Mouse (Mus musculus) megakaryocyte progenitor cell, adult 5-6 weeks (primary cell): ENCODE data around the gene Rbbp6. TPM values are rescaled to one million over a fixed set of nuclear protein-coding genes. Genes with fewer than 3 reads are reported as not detected.

Experiments
- ATAC-seq: replicated peaks from 2 replicates; pipeline ENCODE4 v1.8.0; 2016; ENCODE audit warnings: mild to moderate bottlenecking, moderate TSS enrichment, inconsistent platforms; ENCODE audit not compliant: poor library complexity
- total RNA-seq, 2 experiments: library from RNA; stranded (forward) in 1 of 2; stranded (reverse) in 1 of 2; fragments of 157-497, 149-512 nt in 1 of 2; fragments of 200-1000 nt in 1 of 2; gene quantifications; 2 replicates each; pipeline versions ENCODE4 v1.2.3 to v1.2.4; 2015 to 2017

The Rbbp6 gene
- total RNA-seq (2015) (115 and 134 TPM in 2 replicates), total RNA-seq (2017) (48.0 and 67.5 TPM in 2 replicates)

GRCm38 (mm10) chr7:122965386-122965785 is at the start of gene Rbbp6:
Gene Rbbp6 (plus strand): TSS chr7:122965686.
- no peak for ATAC-seq

DNA sequence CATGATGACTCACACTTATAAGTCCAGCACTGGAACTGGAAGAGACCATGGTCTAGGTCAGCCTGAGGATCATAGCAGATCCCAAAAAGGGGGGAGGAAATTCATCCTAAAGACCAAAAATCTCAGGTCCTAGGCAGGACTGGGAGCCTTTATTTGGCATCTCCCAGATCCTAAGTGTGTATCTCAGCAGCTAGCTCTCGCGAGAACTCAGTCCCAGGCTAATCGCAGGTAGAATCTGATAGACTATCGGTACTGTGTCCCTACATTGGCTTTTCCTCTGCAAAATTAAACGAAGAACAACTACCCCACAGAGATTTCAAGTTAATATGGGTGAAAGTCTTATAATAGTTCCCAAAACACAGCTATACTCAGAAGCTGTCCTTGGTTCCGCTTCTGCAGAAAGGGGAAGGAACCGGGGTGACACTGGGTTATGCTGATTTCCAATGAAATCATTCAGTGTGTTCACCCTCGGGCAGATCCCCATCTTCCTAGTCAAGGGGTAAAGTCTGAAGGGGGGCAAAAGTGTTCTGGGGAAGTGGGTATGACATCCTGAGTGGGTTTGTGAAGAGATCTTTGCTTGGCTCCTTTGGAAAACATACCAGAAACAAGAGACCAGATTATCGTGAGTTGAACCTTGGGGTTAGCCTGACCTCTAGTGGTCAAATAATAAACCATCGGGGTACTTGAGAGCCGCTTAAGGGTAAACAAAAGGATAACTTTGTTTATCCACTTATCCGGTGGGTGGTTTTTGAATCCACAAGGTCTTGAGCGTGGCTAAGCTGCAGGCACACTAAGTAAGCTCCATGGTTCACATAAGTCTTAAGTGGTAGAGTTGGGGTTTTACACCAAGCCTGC is 45.5 kb upstream of the Rbbp6 start:
- ATAC-seq, result peak; percentile 85

- ATAC-seq, result no peak
Measured at GRCm38 (mm10) chr7:122921537-122921936, 43.9 kb upstream of the Rbbp6 start.

GRCm38 (mm10) chr7:122924256-122924655 is 41.2 kb upstream of the Rbbp6 start:
- ATAC-seq, result peak; percentile 46

DNA sequence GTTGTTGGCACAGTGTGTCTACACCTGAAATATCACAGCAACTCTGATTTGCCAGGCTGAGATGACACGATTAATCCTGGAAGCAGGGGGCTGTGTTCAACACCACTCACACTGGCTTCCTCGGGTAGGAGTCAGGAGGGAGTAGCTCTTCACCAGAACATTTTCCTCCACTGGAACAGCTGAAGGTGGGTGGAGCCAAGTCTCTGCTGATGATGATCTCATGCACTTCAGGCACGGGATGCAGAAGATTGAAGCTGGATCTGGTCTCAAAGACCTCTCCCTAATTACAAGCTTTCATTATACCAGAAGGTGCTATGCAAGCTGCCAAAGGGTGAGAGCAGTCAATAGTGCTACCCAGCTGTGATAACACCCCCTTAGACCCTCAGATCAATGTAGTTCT is 35.0 kb upstream of the Rbbp6 start:
- ATAC-seq, result no peak

- ATAC-seq, result no peak
Measured at GRCm38 (mm10) chr7:122932171-122932570, 33.3 kb upstream of the Rbbp6 start.

DNA sequence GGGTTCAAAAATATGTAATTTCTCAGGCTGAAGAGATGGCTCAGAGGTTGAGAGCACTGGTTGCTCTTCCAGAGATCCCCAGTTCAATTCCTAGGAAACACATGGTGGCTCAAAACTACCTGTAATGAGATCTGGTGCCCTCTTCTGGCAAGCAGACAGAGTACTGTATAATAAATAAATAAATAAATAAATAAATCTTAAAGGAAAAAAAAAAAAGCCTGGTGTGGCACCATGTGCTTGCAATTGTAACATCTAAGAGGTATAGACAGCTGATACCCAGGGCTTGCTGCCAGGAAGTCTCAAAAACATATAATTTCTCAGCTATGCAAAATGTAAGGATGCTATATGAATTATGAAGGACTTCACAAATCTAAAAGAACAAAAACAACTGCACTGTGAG is 28.9 kb upstream of the Rbbp6 start:
- ATAC-seq, result no peak

DNA sequence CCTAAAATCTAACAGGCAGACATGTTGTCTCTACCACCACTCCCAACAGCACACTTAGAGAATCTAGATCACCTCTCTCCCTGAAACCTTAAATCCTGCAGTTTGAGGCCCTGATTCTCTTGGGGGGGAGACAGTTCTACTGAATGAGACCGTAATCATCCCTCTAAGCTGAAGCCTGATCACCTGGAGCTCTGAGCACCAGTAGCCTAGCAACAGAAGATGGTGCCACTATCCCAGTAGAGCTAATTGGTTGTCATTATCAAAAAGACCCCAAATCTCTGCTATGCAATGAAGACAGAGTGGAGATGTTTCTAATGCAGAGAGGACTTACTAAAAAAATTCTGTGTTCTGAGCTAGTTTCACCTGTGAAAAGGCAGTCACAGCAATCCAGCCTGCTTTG is 27.3 kb upstream of the Rbbp6 start:
- ATAC-seq, result no peak

DNA sequence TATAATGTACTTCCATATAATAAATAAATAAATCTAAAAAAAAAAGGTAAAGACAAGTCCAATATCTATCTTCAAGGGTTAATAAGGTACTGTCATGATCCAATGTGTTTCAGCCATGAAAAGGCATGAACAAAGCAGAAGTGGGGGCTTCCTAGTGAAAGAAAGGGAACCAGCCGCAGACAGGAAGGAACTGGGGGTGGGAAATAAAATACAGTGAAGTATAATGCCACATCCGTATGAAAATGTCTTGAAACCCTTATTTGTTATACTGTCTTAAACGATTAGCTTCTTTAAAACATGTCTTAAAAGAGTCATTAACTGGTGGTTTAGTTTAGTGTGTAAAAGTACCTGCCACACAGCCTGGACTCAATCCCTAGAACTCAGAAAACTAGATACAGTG is 26.3 kb upstream of the Rbbp6 start:
- ATAC-seq, result peak; percentile 73

DNA sequence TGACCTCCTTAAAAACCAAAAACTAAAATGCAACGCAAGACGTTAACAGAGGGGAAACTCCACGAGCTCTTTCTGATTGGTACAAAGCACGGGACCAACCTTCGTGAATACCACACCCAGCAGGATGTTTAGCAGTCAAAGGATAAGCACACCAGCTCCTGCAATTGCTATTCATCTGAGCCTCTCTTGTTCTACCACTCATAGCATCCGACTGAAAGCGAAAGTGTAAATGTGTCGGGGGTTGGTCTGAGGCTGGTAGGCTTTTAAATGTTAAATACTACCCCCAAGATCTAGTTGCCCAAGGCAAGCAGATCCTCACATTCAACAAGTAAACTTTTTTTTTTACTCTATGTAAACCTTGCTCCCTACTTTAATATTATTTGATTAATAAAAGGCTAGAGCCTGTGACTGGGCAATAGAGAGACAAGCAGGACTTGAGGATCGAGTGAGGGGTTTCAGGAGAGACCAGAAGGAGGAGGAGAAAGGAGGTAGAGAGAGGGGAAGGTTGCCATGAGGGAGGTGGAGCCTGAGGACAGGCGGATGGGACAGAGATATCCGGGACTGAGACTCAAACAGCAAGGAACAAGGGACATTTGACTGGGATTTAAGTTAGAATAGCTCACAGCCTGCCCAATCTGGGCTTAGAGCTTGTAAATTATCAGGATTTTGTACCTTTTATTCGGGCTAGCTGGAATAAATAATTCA is 25.0 kb upstream of the Rbbp6 start:
- peak; percentile 56 for ATAC-seq

- ATAC-seq, result 0 out of 2 replicates have a peak, but pooled peaks have one; percentile 25
Measured at GRCm38 (mm10) chr7:122942111-122942510, 23.4 kb upstream of the Rbbp6 start.

DNA sequence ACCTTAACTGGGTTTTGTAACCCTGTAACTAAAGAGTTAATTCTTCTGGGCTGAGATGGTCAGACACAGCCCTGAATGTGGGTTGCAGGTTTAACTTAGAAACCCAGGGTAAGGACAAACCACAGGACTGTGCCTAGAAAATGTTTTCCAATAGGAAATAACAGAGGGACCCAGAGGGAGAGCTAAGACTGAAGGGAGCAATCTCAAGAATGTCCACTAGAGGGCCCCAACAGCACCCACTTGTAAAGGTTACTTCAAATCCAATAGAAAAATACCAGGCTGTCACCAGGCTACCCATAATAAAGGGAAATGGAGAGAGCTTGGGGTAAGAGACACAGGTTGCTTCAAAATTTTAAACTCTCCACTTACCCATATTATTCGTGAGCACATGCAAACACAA is 20.3 kb upstream of the Rbbp6 start:
- ATAC-seq, result peak; percentile 95

DNA sequence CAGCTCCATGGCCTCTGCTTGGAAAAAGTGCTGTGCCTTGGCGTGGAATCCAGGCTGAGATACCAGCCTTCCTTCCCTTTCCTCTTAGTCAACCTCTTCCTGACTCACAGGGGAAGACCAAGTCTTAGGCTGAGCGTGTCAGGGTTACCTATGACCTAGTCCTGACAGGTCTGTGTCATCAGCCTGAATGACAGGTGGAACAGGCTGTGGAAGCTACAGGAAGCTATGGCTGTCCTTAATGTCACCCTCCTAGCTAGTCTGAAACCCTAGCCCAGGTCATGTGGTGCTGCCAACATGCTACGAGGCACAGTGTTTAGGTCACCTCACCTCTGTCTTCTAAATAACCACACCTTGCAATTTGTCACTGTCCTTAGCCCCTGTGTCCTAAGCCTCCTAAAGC is 16.2 kb upstream of the Rbbp6 start:
- ATAC-seq, result no peak

DNA sequence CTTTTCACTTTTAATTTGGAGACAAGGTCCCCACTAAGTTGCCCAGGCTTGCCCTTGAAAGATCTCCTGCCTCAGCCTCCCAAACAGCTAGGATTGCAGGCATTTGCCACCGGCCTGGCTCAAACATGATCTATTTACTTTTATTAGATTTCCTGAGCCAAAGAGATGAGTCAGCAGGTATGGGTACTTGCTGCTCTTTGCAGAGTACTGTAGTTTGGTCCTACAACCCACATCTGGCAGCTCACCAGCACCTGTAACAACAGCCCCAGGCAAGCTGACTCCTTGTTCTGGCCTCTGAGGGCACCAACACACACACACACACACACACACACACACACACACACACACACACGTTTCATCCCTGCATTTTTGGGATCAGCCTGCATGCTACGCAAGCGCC is 14.0 kb upstream of the Rbbp6 start:
- ATAC-seq, result no peak

DNA sequence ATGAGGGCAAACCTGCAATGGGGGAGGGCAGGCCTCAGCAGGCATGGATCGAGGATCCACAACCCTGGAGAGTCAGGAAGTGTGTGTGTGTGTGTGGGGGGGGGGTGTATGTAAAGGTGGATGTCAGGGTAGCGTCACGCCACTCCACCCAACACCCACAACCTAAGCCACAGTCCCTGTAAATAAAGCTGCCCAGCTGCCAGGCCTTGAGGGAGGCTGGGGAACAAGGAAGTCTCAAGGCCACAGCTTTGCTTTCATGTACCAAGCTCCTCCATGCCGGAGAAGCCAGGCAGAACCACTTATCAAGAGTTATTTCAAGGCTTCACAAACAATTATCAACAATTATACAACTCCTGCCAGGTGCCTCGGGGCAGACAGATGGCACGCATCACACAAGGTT is 13.4 kb upstream of the Rbbp6 start:
- ATAC-seq, result no peak

DNA sequence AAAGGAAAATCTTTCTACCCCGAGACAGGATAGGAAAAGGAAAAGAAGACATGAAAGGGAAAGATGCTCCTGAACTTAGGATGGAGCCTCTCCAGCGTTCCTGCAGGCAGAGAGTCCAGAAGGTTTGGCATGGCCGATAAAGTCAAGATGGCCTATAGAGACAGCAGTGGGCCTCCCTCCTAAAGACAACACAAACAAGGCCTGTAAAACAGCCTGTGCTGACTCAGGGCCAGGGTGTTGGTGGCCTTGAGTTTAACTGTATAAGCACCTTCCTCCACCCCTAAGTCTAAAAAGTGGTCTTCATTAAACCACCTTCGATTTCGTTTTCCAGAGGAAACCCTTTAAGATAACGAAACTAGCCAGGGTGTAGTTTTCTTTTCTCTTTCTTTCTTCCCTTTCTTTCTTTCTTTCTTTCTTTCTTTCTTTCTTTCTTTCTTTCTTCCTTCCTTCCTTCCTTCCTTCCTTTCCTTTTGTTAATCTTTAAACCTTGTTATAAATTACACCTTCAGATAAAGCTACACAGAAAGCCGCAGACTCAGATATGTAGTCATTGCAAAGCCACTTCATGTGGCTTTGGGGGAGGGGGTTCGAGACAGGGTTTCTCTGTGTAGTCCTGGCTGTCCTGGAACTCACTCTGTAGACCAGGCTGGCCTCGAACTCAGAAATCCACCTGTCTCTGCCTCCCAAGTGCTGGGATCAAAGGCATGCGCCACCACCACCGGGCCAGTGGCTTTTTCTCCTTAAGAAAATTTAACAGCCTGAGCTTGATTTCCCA is 10.8 kb upstream of the Rbbp6 start:
- ATAC-seq, result no peak

DNA sequence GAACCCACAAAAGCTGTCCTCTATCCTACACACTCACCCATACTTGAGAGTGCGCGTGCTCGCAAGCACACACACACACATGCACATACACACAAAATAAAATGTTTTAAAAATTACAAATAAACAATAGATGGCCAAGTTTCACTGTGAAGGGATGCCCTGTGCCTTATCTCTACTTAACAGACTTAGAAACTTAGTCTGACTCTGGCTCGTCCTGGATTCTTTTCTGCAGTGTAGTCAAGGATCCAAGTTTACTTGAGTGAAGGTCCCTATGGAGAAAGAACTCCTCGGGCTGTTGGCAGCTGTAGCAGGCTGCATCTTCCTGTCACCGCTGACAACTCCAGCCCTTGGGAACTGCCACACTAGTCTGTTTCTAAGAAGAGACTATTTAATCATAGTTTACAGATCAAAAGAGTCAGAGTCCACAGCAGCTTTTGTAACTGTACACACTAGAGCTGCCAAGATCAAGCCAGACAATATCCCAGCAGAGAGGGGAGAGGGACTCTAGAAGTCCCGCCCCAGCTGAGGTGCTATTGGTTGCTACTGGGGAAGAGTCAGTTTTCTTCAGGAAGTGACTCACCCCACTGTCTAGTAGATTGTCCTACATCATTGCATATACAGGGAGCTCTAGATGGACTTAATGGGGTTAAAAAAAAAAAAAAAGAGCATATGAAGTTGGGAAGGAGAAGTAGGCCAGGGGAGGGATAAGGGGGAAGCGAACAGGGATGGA is 10.1 kb upstream of the Rbbp6 start:
- ATAC-seq, result peak; percentile 97

GRCm38 (mm10) chr7:122968751-122969150 is 3.3 kb downstream of the Rbbp6 start:
- ATAC-seq, result no peak

DNA sequence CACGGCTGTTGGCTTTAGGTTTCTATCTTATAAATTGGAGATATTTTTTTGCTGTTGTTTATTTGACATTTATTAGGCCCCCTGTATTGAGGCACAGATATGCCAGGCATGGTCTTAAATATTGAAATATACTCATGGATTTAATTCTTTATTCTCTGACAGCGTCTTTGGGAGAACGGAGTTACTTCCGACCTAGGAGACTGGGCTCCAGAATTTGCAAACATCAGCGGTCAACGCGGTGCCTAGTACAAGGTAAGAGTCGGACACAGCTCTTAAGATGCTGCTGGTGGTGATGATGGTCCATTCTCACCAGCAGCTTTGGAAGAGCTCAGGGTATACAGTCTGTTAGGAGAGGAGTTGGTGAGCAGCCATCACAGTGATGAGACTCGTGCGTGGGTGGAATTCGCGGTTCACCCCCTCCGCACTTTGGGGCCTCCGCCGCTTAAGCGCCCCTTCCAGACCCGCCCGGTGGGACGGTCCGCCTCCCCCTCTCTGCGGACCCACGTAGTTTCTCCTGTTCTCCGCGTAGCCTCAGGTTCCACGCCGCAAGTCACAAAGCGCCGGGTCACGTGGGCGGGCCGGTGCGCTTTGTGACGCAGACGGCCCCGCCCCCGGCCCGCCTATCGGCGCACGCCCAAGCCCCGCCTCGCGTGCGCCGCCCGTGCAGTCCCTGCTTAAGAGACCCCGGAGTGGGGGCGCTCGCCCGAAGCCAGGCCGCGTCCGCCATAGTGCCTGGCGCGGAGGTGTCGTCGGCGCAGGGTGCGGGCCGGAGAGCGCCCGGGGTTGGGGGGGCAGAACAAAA is 3.9 kb downstream of the Rbbp6 start:
- ATAC-seq, result peak; percentile 86
